Mouse (Mus musculus) hindbrain, embryonic 12.5 days (tissue): ENCODE data around the gene Cpne5. TPM values are rescaled to one million over a fixed set of nuclear protein-coding genes. Genes with fewer than 3 reads are reported as not detected.

Source experiments
- ATAC-seq: fragments of 200-750 bp; cut with Nextera tagmentation; 2 replicates; pipeline ENCODE4 v1.8.0; 2017; ENCODE audit warnings: moderate TSS enrichment; ENCODE audit not compliant: low FRiP score
- H3K27ac ChIP-seq: fragments of 300-500 bp; sonication (generic); 2 replicates; pipeline ENCODE4 v1.5.1; 2016; ENCODE audit warnings: mild to moderate bottlenecking
- H3K27me3 ChIP-seq: fragments of 300-500 bp; sonication (generic); 2 replicates; pipeline ENCODE4 v1.6.1; 2016; ENCODE audit warnings: mild to moderate bottlenecking
- H3K36me3 ChIP-seq: fragments of 300-500 bp; sonication (generic); 2 replicates; pipeline ENCODE4 v1.6.1; 2016; ENCODE audit warnings: mild to moderate bottlenecking
- H3K4me1 ChIP-seq: fragments of 300-500 bp; sonication (generic); 2 replicates; pipeline ENCODE4 v1.6.1; 2016
- H3K4me2 ChIP-seq: fragments of 300-500 bp; sonication (generic); replicated peaks from 2 replicates; pipeline ENCODE4 v1.6.1; 2016; ENCODE audit warnings: mild to moderate bottlenecking
- H3K4me3 ChIP-seq: fragments of 300-500 bp; sonication (generic); 2 replicates; pipeline ENCODE4 v1.5.1; 2016; ENCODE audit warnings: mild to moderate bottlenecking
- H3K9ac ChIP-seq: fragments of 300-500 bp; sonication (generic); 2 replicates; pipeline ENCODE4 v1.6.1; 2016; ENCODE audit warnings: mild to moderate bottlenecking, moderate library complexity
- H3K9me3 ChIP-seq: fragments of 300-500 bp; sonication (generic); replicated peaks from 2 replicates; pipeline ENCODE4 v1.6.1; 2016; ENCODE audit warnings: mild to moderate bottlenecking
- WGBS: fragments of 180-500 bp; shearing (Covaris S2); methylation state at CpG from one replicate; pipeline ENCODE4 v1.1.7; 2016; 5-methylcytosine and 5-hydroxymethylcytosine counted together
- polyA plus RNA-seq: library from polyadenylated mRNA; unstranded; fragments of >200 nt; fragmentation: Nextera tagmentation; extraction: Ambion mirVana; gene quantifications from 2 replicates; pipeline ENCODE4 v1.2.1, GENCODE M21; 2016

The Cpne5 gene
- polyA plus RNA-seq, 1 experiment from 2014 or later = 6.1 TPM

DNA sequence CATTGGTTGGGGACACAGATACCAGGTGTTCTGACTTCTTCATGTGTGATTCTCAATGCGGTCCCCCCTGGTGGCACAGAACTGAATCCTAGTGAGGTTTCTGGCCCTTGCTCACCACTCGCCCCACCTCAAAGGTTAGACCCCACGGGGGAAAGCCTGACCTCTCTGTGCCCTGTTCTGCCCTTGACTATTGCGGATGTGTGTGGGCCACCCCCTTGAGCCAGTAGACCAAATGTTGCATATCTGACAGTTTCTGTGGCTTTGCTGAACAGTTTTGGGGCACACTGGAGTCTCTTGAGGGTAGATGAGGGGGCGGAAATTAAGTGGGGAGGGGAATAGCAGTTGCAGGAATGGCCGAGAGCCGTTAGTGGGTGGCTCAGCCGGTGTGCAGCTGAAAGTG, 94.7 kb downstream of the Cpne5 start:
- Histone ChIP-seq H3K4me2 (no peak overlapping the region), H3K27ac (no peak overlapping the region), H3K27me3 (no peaks in the 10 kb centered on the region), H3K36me3 (no peaks in the 10 kb centered on the region), H3K4me1 (peaks cover 5% of the 10 kb centered on the region; the same call in 1 of the 2 replicates), H3K9me3 (peaks cover 7% of the 10 kb centered on the region; the same call in 1 of the 2 replicates), H3K9ac (no peak overlapping the region), H3K4me3 (no peak overlapping the region)
- no peak for ATAC-seq
- WGBS = 75% methylated on average over 8 of the region's 8 CpGs

DNA sequence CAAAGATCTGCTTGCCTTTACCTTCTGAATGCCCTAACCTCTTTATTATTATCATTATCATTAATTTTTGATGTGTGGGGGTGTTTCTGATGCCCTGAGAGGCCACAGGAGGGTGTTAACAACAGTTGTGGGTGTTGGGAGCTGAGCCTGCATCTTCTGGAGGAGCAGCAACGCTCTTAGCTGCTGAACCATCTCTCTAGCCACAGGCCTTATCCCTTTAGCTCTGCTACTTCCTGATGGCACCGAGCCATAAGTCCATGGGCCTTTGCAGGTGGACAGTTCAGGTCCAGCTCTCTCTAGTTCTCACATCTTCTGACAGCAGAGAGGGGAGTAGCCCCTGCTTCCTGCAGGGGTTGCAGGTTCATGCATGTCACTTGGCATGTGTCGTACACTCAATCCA, 96.4 kb downstream of the Cpne5 start:
- Histone ChIP-seq H3K4me1 (no peaks in the 10 kb centered on the region), H3K4me3 (no peak overlapping the region), H3K27ac (no peak overlapping the region), H3K36me3 (no peaks in the 10 kb centered on the region), H3K9ac (no peak overlapping the region), H3K9me3 (peaks cover 7% of the 10 kb centered on the region; the same call in 1 of the 2 replicates), H3K4me2 (no peak overlapping the region), H3K27me3 (no peaks in the 10 kb centered on the region)
- no peak for ATAC-seq
- 87% methylated on average over 3 of the region's 3 CpGs for WGBS

DNA sequence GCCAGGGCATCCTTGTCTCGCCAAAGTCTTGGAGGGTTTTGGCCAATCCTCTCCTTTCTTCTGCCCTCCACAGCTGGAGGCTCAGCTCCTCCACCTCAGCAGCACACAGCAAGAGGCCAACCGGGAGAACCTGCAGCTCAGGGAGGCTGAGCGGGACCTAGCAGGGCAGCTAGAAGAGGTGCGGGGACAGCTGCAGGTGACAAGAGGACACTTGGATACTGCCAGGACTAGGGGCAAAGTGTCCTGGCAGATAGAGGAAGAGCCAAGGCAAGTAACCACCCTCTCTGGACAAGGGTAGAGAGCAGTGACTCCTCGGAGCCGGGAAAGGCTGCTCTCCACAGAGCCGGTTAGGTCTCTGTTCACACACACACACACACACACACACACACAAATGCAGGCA, 100.1 kb downstream of the Cpne5 start:
- H3K9ac ChIP-seq = no peak overlapping the region
- no peak overlapping the region for H3K4me3 ChIP-seq
- H3K36me3 ChIP-seq = no peaks in the 10 kb centered on the region
- no peak overlapping the region for H3K27ac ChIP-seq
- H3K9me3 ChIP-seq = no peaks in the 10 kb centered on the region
- H3K4me1 ChIP-seq = no peaks in the 10 kb centered on the region
- no peak overlapping the region for H3K4me2 ChIP-seq
- 77% methylated on average over 7 of the region's 7 CpGs for WGBS
- no peaks in the 10 kb centered on the region for H3K27me3 ChIP-seq
- ATAC-seq = no peak

DNA sequence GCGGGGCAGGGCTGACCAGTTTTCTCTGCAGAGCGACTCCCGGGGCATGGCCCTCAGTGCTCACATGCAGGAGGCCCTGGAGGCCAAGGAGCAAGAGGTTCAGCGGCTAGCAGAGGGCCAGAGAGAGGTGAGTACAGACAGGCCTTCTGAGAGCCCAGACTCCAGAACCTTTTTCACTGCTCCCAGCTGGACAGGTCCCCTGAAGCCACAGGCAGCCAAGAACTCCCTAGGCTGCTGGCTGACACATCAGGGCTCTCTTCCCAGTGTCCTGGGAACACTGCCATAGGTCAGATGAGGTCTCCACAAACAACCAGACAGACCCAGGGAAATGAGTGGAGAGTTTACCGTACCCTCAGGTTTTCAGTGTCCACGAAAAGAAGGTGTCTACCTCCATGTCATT, 101.7 kb downstream of the Cpne5 start:
- Histone ChIP-seq H3K27me3 (no peaks in the 10 kb centered on the region), H3K9ac (no peak overlapping the region), H3K36me3 (no peaks in the 10 kb centered on the region), H3K9me3 (no peaks in the 10 kb centered on the region), H3K4me2 (no peak overlapping the region), H3K4me1 (0 out of 2 replicates have a peak, but pooled peaks cover 2% of the 10 kb centered on the region), H3K27ac (no peak overlapping the region), H3K4me3 (no peak overlapping the region)
- no peak for ATAC-seq
- WGBS = 64% methylated on average over 6 of the region's 6 CpGs

DNA sequence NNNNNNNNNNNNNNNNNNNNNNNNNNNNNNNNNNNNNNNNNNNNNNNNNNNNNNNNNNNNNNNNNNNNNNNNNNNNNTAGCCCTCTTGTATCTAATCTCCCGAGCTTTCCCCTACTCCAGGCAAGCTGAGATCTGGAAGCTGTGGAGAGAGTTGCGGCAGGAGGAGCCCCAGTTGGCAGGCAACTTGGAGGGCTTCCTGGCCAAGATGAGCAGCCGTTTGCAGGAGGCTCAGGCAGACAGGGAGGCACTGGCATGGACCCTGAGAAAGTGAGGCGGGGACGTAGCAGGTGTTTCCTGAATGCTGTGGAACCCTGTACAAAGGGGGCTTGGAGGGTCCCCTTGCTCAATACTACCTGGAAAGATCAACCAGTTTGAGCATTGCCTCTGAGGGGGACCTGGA, 102.9 kb downstream of the Cpne5 start:
- 0 out of 2 replicates have a peak, but pooled peaks cover 4% of the 10 kb centered on the region for H3K4me1 ChIP-seq
- no peak overlapping the region for H3K9ac ChIP-seq
- H3K27me3 ChIP-seq = no peaks in the 10 kb centered on the region
- H3K27ac ChIP-seq = no peak overlapping the region
- H3K4me2 ChIP-seq = no peak overlapping the region
- H3K9me3 ChIP-seq = no peaks in the 10 kb centered on the region
- H3K36me3 ChIP-seq = no peaks in the 10 kb centered on the region
- 84% methylated on average over 5 of the region's 5 CpGs for WGBS
- no peak overlapping the region for H3K4me3 ChIP-seq
- ATAC-seq = no peak

DNA sequence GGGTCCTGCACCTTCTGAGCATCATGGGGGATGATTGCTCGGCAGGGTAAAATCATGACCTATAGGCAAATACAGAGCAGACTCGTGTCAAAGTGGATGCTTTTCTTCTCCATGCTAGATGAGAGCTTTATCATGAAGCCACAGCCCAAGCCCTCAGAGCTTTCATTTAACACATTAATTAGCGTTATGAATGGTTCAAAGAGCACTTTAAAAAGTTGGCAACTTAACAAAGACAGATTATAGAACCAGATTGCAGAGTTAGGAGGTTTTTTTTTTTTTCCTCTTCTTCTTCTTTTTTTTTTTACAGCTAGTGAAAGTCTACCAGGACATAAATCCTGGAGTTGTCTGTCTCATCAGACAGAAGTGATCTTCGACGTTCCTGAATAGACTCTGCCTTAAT, 108.6 kb downstream of the Cpne5 start:
- ATAC-seq = no peak
- no peak overlapping the region for H3K4me2 ChIP-seq

DNA sequence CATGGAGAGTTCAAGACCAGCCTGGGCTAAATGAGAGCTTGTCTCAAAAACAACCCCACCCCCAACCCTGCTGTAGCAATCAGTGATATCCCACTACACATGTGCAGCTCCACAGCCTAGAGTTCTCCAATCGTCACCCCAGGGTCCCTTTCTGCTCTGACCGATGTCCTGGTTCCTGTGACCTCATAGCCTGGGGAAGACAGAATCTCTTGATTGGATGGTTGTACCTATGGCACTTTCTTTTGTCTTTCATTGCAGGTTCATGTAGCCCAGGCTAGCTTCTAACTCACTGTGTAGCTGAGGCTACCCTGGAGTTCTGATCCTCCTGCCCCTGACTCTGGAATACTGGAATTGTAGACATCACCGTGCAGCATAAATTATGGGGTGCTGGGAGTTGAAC, 111.4 kb downstream of the Cpne5 start:
- no peak for ATAC-seq
- Histone ChIP-seq H3K9ac (no peak overlapping the region), H3K27me3 (no peaks in the 10 kb centered on the region), H3K4me1 (0 out of 2 replicates have a peak, but pooled peaks cover 4% of the 10 kb centered on the region), H3K36me3 (no peaks in the 10 kb centered on the region), H3K4me2 (no peak overlapping the region), H3K4me3 (no peak overlapping the region), H3K9me3 (no peaks in the 10 kb centered on the region), H3K27ac (no peak overlapping the region)
- 95% methylated on average over 3 of the region's 3 CpGs for WGBS

More for the DNA sequence above, 108.6 kb downstream of the Cpne5 start:
- Histone ChIP-seq H3K4me3 (no peak overlapping the region), H3K36me3 (no peaks in the 10 kb centered on the region), H3K27ac (no peak overlapping the region), H3K4me1 (0 out of 2 replicates have a peak, but pooled peaks cover 4% of the 10 kb centered on the region), H3K9ac (no peak overlapping the region), H3K27me3 (no peaks in the 10 kb centered on the region), H3K9me3 (no peaks in the 10 kb centered on the region)
- WGBS = 42% methylated on average over 5 of the region's 5 CpGs

DNA sequence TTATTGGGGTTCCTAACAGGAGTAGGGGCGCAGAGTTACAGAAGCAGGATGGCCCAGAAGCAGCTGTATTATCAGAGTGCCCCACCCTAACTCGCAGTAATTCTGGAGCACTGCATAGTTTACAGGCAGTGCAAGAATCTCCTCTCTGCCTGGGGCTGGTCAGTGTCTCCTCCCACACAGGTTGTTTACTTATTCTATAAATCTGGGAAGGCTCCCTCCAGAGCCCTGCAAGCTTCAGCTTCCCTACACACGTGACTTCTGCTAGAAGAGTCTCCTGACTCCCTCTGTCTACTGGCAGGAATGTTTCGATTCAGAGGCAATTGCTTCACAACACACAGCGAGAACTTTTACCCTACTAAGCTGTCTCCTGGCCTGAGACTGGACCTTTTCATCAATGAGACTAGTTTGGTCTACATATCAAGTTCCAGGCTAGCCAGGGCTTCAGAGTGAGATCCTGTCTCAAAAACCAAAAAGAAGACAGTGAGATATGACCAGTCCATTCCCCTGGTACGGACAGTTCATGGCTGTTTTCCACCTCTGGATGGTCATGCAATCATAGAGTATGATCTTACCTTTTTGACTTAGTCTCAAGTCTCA, 114.3 kb downstream of the Cpne5 start:
- no peak overlapping the region for H3K4me2 ChIP-seq
- no peak for ATAC-seq
- WGBS = 82% methylated on average over 6 of the region's 6 CpGs
- no peaks in the 10 kb centered on the region for H3K4me1 ChIP-seq
- H3K27me3 ChIP-seq = 0 out of 2 replicates have a peak, but pooled peaks cover 4% of the 10 kb centered on the region
- no peak overlapping the region for H3K9ac ChIP-seq
- no peaks in the 10 kb centered on the region for H3K9me3 ChIP-seq
- no peak overlapping the region for H3K27ac ChIP-seq
- H3K36me3 ChIP-seq = no peaks in the 10 kb centered on the region
- no peak overlapping the region for H3K4me3 ChIP-seq

DNA sequence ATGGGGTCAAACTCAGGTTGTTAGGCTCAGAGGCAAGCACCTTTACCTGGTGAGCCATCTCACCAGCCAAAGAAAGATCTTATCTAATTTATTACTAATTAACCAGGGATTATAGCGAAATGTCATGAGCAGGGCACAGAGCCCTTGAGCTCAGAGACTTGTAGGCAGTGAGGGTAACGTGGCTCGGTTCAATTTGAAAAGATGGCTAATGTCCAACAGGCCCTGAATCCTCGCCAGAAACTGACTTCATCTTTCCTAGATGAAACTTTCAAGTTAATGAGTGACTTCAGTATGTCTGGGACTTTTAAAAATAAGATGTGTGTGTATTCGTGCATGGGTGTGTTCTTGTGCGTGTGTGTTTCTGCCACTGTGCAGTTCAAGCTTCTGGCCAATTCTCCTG, 115.2 kb downstream of the Cpne5 start:
- no peaks in the 10 kb centered on the region for H3K4me1 ChIP-seq
- 86% methylated on average over 6 of the region's 6 CpGs for WGBS
- 0 out of 2 replicates have a peak, but pooled peaks cover 4% of the 10 kb centered on the region for H3K27me3 ChIP-seq
- H3K4me3 ChIP-seq = no peak overlapping the region
- H3K9ac ChIP-seq = no peak overlapping the region
- no peaks in the 10 kb centered on the region for H3K36me3 ChIP-seq
- H3K27ac ChIP-seq = no peak overlapping the region
- no peak for ATAC-seq
- no peaks in the 10 kb centered on the region for H3K9me3 ChIP-seq
- H3K4me2 ChIP-seq = no peak overlapping the region

DNA sequence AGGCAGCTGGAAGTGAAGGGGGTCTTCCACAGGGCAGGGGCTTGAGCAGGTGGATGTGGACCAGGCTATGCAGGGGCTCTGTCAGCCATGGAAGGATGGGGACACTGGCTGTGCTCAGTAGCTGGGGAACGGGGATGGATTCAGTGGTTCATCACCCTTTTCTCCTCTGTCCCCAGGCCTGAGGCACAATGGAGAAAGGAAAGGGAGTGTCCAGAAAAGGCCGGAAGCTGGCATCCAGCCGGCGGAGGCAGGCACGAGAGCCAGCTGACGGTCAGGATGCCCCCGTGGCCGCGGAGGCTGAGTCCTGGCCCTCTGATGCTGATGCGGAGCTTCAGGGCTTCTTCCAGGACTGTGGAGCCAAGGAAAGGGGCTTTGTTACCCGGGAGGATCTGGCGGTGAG, 117.3 kb downstream of the Cpne5 start:
- Histone ChIP-seq H3K27me3 (0 out of 2 replicates have a peak, but pooled peaks cover 4% of the 10 kb centered on the region), H3K9ac (no peak overlapping the region), H3K4me2 (no peak overlapping the region), H3K9me3 (no peaks in the 10 kb centered on the region), H3K36me3 (no peaks in the 10 kb centered on the region), H3K4me3 (no peak overlapping the region), H3K27ac (no peak overlapping the region), H3K4me1 (no peaks in the 10 kb centered on the region)
- no peak for ATAC-seq
- WGBS = 62% methylated on average over 12 of the region's 12 CpGs

DNA sequence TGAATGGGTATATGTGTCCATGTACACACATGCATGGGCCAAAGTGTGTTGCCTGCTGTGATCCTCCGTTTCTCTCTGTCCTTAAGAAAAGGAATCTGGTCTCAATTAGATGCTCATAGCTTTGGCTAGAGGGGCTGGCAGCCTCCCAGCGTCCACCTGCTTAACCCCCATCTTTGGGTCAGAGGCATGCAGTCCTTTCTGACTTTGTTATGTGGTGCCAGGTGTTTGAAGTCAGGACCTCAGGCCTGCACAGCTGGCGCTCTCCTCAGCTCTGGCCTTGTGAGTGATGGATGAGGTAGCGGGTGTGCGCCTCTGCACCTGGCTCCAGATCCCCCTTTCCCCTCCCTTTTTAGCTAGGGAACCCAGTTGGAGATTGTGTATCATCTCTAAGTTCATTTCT, 119.9 kb downstream of the Cpne5 start:
- H3K4me3 ChIP-seq = no peak overlapping the region
- H3K4me2 ChIP-seq = no peak overlapping the region
- WGBS = 51% methylated on average over 5 of the region's 5 CpGs
- no peaks in the 10 kb centered on the region for H3K9me3 ChIP-seq
- no peaks in the 10 kb centered on the region for H3K36me3 ChIP-seq
- no peak for ATAC-seq
- H3K27me3 ChIP-seq = 0 out of 2 replicates have a peak, but pooled peaks cover 4% of the 10 kb centered on the region
- no peaks in the 10 kb centered on the region for H3K4me1 ChIP-seq
- H3K9ac ChIP-seq = no peak overlapping the region
- no peak overlapping the region for H3K27ac ChIP-seq

DNA sequence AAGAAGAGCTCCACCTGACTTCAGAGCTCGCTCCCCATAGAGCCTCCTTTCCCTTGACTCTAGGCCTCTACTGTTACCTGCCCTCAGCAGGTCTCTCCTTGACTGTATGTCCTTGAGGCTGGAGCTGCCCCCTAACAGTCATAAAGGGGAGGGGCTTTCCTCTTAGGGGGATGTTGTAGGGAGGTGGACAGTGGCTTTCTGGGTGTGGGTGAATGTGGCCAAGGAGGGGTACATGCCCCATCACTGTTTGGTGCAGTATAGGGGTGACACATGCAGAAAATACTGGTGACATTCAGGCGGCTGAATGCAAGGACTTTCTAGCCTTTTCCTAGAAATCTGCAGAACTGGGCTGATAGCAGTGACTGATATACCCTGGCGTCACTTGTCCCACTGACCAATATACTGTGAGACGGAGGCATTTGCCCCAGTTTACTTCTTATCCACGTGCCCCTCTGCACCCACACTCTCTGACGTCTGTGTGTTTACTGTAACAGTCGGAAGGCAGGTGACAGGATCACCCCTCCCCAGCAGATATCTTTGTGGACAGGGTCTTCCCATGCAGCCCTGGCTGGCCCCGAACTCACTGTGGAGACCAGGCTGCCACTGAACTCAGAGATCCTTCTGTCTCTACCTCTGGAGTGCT, 120.8 kb downstream of the Cpne5 start:
- H3K9ac ChIP-seq = no peak overlapping the region
- WGBS = 80% methylated on average over 8 of the region's 8 CpGs
- no peaks in the 10 kb centered on the region for H3K4me1 ChIP-seq
- no peak overlapping the region for H3K4me2 ChIP-seq
- H3K36me3 ChIP-seq = no peaks in the 10 kb centered on the region
- ATAC-seq = no peak
- no peaks in the 10 kb centered on the region for H3K9me3 ChIP-seq
- 0 out of 2 replicates have a peak, but pooled peaks cover 4% of the 10 kb centered on the region for H3K27me3 ChIP-seq
- no peak overlapping the region for H3K27ac ChIP-seq
- no peak overlapping the region for H3K4me3 ChIP-seq

DNA sequence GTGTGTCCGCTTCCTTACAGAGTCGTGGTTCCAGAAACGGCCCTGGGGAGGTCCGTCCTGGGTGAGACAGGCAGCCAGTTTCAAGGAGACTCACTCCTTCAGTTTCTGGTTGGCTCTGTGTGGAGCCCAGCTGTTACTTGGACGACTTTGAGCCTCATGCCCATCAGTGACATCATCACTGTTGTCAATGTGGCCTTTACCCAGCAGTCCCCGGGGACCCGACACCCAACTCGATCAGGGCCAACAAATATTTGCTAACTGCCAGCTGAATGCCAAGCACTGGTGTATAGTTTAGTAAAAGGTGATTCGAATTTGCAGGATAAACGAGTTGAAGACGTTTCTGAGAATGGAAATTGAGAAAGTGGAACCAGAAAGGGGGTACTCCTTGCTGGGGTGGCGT, 121.9 kb downstream of the Cpne5 start:
- Histone ChIP-seq H3K27ac (no peak overlapping the region), H3K27me3 (0 out of 2 replicates have a peak, but pooled peaks cover 4% of the 10 kb centered on the region), H3K9me3 (no peaks in the 10 kb centered on the region), H3K9ac (no peak overlapping the region), H3K4me2 (no peak overlapping the region), H3K4me3 (no peak overlapping the region), H3K4me1 (no peaks in the 10 kb centered on the region), H3K36me3 (no peaks in the 10 kb centered on the region)
- WGBS = 75% methylated on average over 12 of the region's 12 CpGs
- no peak for ATAC-seq
